Mouse (Mus musculus) lung, postnatal 25 days (tissue): ENCODE measurements around the gene Pgm3.

Experiments used
- DNase-seq: peaks from one replicate; pipeline ENCODE4 v3.0.0; 2022; ENCODE audit warnings: low spot score

Pgm3 gene

DNA sequence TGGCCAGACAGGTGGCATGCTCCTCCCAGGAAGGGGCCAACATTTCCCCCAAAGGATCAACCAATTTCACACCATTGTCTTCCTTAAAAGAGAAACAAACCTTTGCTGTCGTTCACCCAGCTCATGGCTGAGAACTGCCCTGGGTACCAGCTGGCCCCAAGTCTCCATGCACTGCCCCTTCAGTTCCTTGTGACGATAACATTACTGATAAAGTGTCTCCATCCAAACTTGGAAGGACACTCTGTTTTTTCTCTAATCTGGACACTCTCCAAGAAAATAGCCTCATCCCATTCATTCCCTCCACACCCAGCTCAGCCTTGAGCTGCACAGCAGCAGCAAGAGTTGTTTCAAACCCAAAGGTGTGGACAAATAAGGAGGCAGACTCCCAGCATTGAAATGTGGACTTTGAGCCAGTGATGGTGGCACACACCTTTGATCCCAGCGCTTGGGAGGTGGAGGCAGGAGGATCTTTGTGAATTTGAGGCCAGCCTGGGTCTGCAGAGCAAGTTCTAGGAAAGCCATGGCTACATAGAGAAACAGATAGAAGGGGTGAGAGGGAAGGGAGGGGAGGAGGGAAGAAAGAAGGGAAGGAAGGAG lies 2.2 kb downstream of the Pgm3 start:
- no peak for DNase-seq

DNA sequence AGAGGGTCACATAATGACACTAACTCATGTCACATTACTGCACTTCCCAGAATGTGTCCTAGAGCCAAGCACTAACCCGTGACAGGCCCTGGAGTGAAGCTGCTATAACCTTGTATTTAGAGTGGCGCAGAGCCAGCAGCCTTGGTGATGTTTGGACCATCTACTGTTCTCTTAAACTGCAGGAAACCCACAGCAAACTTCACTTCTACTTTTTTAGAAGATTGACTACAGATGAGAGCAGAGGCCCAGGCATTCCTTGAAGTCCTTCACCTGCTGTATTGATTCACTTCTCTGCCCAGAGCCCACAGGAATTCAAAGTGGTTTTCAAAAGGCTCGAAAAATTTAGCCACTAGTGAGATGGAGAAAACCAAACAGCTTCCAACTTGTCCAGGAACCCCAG lies 11.1 kb downstream of the Pgm3 start:
- peak; percentile 28 for DNase-seq

GRCm38 (mm10) chr9:86554641-86555040 lies 17.0 kb downstream of the Pgm3 start:
- DNase-seq, result no peak

- no peak for DNase-seq
Observed at GRCm38 (mm10) chr9:86553886-86554285, 17.8 kb downstream of the Pgm3 start.

DNA sequence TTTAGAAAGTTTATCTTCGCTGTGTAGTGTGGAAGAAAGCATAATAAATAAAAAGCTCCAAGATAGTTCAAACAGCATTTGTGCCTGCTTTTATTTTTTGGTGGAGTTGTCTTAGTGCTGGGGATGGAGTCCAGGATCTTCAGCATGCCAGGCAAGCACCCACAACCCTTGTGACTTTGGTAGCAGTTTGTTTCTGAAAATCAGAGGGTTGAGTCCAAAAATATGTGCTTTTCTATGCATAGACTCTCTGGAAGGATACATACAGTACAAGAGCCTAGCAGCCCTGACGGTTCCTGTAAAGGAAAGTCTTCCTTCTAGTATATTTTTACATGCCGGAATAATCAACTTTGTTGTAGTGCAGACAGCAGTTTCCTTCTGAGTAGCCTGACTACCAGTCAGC lies 20.9 kb downstream of the Pgm3 start:
- DNase-seq, result no peak

- DNase-seq, result no peak
Observed at GRCm38 (mm10) chr9:86549637-86550162, 21.9 kb downstream of the Pgm3 start.

DNA sequence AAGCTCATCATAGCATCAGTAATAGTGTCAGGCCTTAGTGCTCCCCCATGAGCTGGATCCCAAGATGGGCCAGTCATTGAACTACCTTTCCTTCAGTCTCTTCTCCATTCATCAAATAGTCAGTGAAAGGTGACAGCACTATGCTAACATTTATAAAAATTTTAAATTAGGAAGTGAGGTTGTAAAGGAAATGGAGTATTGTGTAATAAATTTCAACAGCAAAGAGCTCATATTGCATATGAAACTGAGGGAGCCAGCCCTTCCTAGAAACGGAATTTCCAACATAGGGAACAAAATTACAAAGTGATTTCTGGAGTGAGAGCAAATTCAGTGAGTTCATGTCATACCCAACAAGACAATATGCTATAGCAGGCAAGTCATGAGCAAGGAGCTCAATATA lies 27.1 kb downstream of the Pgm3 start:
- DNase-seq, result no peak

GRCm38 (mm10) chr9:86543451-86543850 lies 28.2 kb downstream of the Pgm3 start:
- no peak for DNase-seq

GRCm38 (mm10) chr9:86534071-86534470 lies 37.6 kb downstream of the Pgm3 start:
- no peak for DNase-seq

DNA sequence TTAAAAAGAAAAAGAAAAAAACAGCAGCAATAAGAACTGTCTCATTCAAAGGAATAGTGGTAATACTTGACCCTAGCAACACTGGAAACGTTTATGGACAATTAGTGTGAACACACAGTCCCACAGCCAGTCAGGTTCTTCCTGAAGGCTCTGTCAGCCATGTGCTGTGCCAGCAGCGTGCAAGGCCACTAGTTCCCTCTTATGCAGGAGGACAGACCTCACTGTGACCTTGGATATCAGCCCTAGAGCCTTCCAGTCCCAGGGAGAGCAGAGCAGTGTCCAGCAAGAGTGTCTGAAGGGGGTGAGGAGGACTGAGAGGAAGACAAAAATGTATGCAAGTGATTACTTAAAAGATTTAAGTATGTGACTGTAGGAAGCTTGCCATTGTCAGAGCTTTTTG lies 46.0 kb downstream of the Pgm3 start:
- no peak for DNase-seq

DNA sequence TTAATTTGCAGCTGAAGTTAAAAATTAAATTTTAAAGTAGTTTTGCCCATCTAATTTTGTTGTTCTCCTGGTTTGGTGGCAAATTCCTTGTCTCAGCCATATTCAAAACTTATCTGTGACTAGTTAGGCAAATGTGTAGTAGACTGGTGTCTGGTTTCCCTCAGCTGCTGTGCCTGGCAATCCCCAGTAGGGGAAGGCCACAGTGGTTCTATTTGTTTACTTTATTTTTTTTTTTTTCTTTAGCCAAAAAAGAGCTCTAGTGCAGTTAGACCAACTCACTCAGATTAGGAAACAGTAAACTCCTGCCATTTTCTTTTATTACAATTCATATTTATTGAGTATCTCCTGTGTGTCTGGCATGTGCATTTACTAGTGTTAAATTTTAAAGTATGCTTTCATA lies 49.3 kb downstream of the Pgm3 start:
- no peak for DNase-seq

GRCm38 (mm10) chr9:86514798-86515197 lies 56.8 kb downstream of the Pgm3 start:
- DNase-seq, result no peak

DNA sequence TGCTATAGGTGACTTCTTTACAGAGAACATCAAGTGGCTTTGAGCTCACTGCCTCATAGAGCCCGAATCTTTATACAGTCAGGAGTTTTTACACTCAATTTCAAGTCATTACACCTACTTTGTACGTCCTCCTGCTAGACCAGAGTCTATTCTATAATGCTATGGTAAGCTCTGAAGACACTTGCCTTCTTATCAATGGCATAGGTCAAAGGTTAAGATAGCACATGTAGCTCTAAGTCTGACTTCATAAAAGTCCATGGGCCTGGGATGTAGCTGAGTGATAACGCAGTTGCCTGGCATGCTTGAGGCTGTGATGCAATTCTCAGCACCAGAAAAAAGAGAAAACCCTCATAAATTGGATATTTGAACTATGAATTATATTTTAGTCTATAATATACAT lies 57.3 kb downstream of the Pgm3 start:
- DNase-seq, result no peak

GRCm38 (mm10) chr9:86513733-86514132 lies 57.9 kb downstream of the Pgm3 start:
- DNase-seq, result no peak

- DNase-seq, result no peak
Observed at GRCm38 (mm10) chr9:86507437-86507836, 64.2 kb downstream of the Pgm3 start.
